Mouse (Mus musculus): ENCODE results near the gene Rnd1.

The Rnd1 gene

GRCm38 (mm10) chr15:98640157-98640556, 37.1 kb downstream of the Rnd1 start:
- DNase-seq (ENCODE audit: low spot score): no peak

- no peak for DNase-seq (ENCODE audit: low spot score)
Observed at GRCm38 (mm10) chr15:98637155-98637554, 40.1 kb downstream of the Rnd1 start.

GRCm38 (mm10) chr15:98636517-98636916, 40.7 kb downstream of the Rnd1 start:
- DNase-seq (ENCODE audit: low spot score): no peak

- DNase-seq (ENCODE audit: low spot score): no peak
Observed at GRCm38 (mm10) chr15:98635291-98635841, 41.9 kb downstream of the Rnd1 start.

GRCm38 (mm10) chr15:98634541-98635081, 42.6 kb downstream of the Rnd1 start:
- peak; percentile 86 for DNase-seq (ENCODE audit: low spot score)

- no peak for DNase-seq (ENCODE audit: low spot score)
Observed at GRCm38 (mm10) chr15:98633822-98634470, 43.3 kb downstream of the Rnd1 start.

- no peak for DNase-seq (ENCODE audit: low spot score)
Observed at GRCm38 (mm10) chr15:98632921-98633320, 44.3 kb downstream of the Rnd1 start.

GRCm38 (mm10) chr15:98632107-98632744, 45.0 kb downstream of the Rnd1 start:
- DNase-seq (ENCODE audit: low spot score): peak; percentile 72

GRCm38 (mm10) chr15:98631493-98631892, 45.8 kb downstream of the Rnd1 start:
- DNase-seq (ENCODE audit: low spot score): peak; percentile 58

- DNase-seq (ENCODE audit: low spot score): no peak
Observed at GRCm38 (mm10) chr15:98630540-98630939, 46.7 kb downstream of the Rnd1 start, which contains the start of gene Cacnb3. Gene Cacnb3, plus strand, starts transcription at chr15:98630840.

GRCm38 (mm10) chr15:98629464-98629863, 47.8 kb downstream of the Rnd1 start:
- DNase-seq (ENCODE audit: low spot score): no peak

- DNase-seq (ENCODE audit: low spot score): no peak
Observed at GRCm38 (mm10) chr15:98628589-98629254, 48.5 kb downstream of the Rnd1 start.

- no peak for DNase-seq (ENCODE audit: low spot score)
Observed at GRCm38 (mm10) chr15:98626487-98627212, 50.6 kb downstream of the Rnd1 start.

- no peak for DNase-seq (ENCODE audit: low spot score)
Observed at GRCm38 (mm10) chr15:98626078-98626477, 51.2 kb downstream of the Rnd1 start.

GRCm38 (mm10) chr15:98623361-98623821, 53.9 kb downstream of the Rnd1 start:
- DNase-seq (ENCODE audit: low spot score): no peak

- no peak for DNase-seq (ENCODE audit: low spot score)
Observed at GRCm38 (mm10) chr15:98622721-98623120, 54.5 kb downstream of the Rnd1 start.

- no peak for DNase-seq (ENCODE audit: low spot score)
Observed at GRCm38 (mm10) chr15:98622199-98622598, 55.1 kb downstream of the Rnd1 start.

- peak; percentile 62 for DNase-seq (ENCODE audit: low spot score)
Observed at GRCm38 (mm10) chr15:98617176-98617537, 60.1 kb downstream of the Rnd1 start.

- DNase-seq (ENCODE audit: low spot score): no peak
Observed at GRCm38 (mm10) chr15:98616362-98617175, 60.7 kb downstream of the Rnd1 start.

- no peak for DNase-seq (ENCODE audit: low spot score)
Observed at GRCm38 (mm10) chr15:98615751-98616150, 61.5 kb downstream of the Rnd1 start.

- DNase-seq (ENCODE audit: low spot score): no peak
Observed at GRCm38 (mm10) chr15:98614971-98615370, 62.3 kb downstream of the Rnd1 start.
